In the genomic region with DNA sequence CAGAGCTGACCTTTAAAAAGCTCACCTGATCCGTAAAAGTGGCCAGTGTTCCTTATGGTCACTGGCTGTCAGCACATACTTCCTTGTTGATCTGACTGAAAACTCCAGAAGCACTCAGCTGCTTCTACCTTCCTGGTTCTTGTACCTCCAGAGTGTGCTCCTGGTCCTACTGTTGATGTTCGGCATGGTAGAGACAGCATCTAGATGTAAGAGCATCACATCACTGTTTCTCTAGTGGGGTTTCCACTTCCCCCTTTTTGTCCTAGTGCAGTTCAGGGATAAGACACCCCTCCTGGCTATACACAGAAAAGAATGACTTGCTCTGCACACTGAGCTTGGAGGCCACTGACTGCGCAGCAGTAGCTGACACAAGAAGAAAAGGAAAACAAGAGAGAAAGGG, we compare ENCODE assay signal across 25 mouse cellular contexts. TPM values are rescaled to one million over a fixed set of nuclear protein-coding genes. Genes with fewer than 3 reads are reported as not detected.
DNase-seq lines count a peak whose midpoint lies in the region; ATAC-seq and TF ChIP-seq lines count a peak whose summit lies in the region.
"Had no signal": no experiment of that assay in that cellular context is flagged by ENCODE, and none has a peak within 500 bp of the region (broad histone marks: within the 10 kb centered on the region; RNA-seq: fewer than 3 reads in every experiment).

No protein-coding gene starts in this region.

- H3K36me3 ChIP-seq in kidney, embryonic 14.5 days (ENCODE audit: control insufficient read depth, insufficient read depth, low read length) = peaks cover 31% of the 10 kb centered on the region
- H3K36me3 ChIP-seq in liver, embryonic 12.5 days = peaks cover 33% of the 10 kb centered on the region
- peaks cover 18% of the 10 kb centered on the region for H3K36me3 ChIP-seq in liver, postnatal 0 days (replicated peaks; ENCODE audit: insufficient read depth, low read length)
- H3K36me3 ChIP-seq in heart, embryonic 11.5 days (ENCODE audit: control insufficient read depth, insufficient read depth, low read length) = peaks cover 11% of the 10 kb centered on the region

- H3K4me3 ChIP-seq in kidney, embryonic 14.5 days (ENCODE audit: low read length) = no peak overlapping the region
- no peak overlapping the region for H3K4me3 ChIP-seq in liver, embryonic 12.5 days
- H3K4me3 ChIP-seq in liver, postnatal 0 days (ENCODE audit: low read depth, low read length) = no peak overlapping the region
- no peak overlapping the region for H3K4me3 ChIP-seq in heart, embryonic 11.5 days (ENCODE audit: low read depth, low read length)
- H3K4me3 ChIP-seq: embryonic facial prominence, embryonic 12.5 days; forebrain, embryonic 15.5 days; hindbrain, embryonic 13.5 days had no signal

- no peak overlapping the region for H3K4me2 ChIP-seq in kidney, embryonic 14.5 days (replicated peaks; ENCODE audit: low read depth, low read length)
- H3K4me2 ChIP-seq in liver, embryonic 12.5 days = no peak overlapping the region
- H3K4me2 ChIP-seq in liver, postnatal 0 days (ENCODE audit: low read depth, low read length) = no peak overlapping the region
- no peak overlapping the region for H3K4me2 ChIP-seq in heart, embryonic 11.5 days
- H3K4me2 ChIP-seq: embryonic facial prominence, embryonic 12.5 days; forebrain, embryonic 15.5 days; hindbrain, embryonic 13.5 days had no signal

- no peak for TF ChIP-seq EP300 in liver, postnatal 0 days (IDR thresholded peaks at IDR 0.05; ENCODE audit: low read depth)

- intact Hi-C loops in heart, postnatal 25 days (cut with DNase I) = no loop called here

- H3K27me3 ChIP-seq in kidney, embryonic 14.5 days (ENCODE audit: control insufficient read depth, insufficient read depth, low read length) = no peaks in the 10 kb centered on the region
- no peaks in the 10 kb centered on the region for H3K27me3 ChIP-seq in liver, embryonic 12.5 days (replicated peaks)
- H3K27me3 ChIP-seq in liver, postnatal 0 days (ENCODE audit: insufficient read depth, low read length) = no peaks in the 10 kb centered on the region
- H3K27me3 ChIP-seq in heart, embryonic 11.5 days (ENCODE audit: control insufficient read depth, insufficient read depth, low read length) = no peaks in the 10 kb centered on the region
- H3K27me3 ChIP-seq: embryonic facial prominence, embryonic 12.5 days; forebrain, embryonic 15.5 days; hindbrain, embryonic 13.5 days; Patski had no signal

- 0 out of 2 replicates have a peak, but pooled peaks cover 7% of the 10 kb centered on the region for H3K4me1 ChIP-seq in kidney, embryonic 14.5 days (ENCODE audit: control insufficient read depth, insufficient read depth, low read length)
- H3K4me1 ChIP-seq in liver, embryonic 12.5 days = peaks cover 37% of the 10 kb centered on the region
- H3K4me1 ChIP-seq in liver, postnatal 0 days (ENCODE audit: insufficient read depth) = peaks cover 12% of the 10 kb centered on the region
- H3K4me1 ChIP-seq in heart, embryonic 11.5 days (ENCODE audit: control insufficient read depth, insufficient read depth, low read length) = no peaks in the 10 kb centered on the region
- H3K4me1 ChIP-seq: embryonic facial prominence, embryonic 12.5 days; forebrain, embryonic 15.5 days; hindbrain, embryonic 13.5 days had no signal

- ATAC-seq in kidney, embryonic 14.5 days (ENCODE audit: low FRiP score, low TSS enrichment) = no peak
- no peak for ATAC-seq in liver, embryonic 12.5 days
- no peak for ATAC-seq in liver, postnatal 0 days
- peak; percentile 24 for ATAC-seq in common myeloid progenitor, adult 5-6 weeks (replicated peaks; ENCODE audit: low read depth, poor library complexity, severe bottlenecking)
- ATAC-seq in heart, embryonic 11.5 days (replicated peaks; ENCODE audit: insufficient number of reproducible peaks, low FRiP score, low TSS enrichment) = no peak
- ATAC-seq: activated CD4-positive, CD25-positive, alpha-beta regulatory T cell, adult 4 months; CD4-positive, CD25-positive, alpha-beta regulatory T cell, adult 4 months; forebrain, embryonic 15.5 days; hindbrain, postnatal 0 days; Patski had no signal

- WGBS in kidney, embryonic 14.5 days = 77% methylated on average over 3 of the region's 3 CpGs
- WGBS in liver, embryonic 12.5 days (ENCODE audit: insufficient replicate concordance) = 76% methylated on average over 3 of the region's 3 CpGs
- WGBS in liver, postnatal 0 days (ENCODE audit: insufficient replicate concordance) = 66% methylated on average over 3 of the region's 3 CpGs
- WGBS in heart, embryonic 11.5 days (ENCODE audit: insufficient replicate concordance) = 75% methylated on average over 3 of the region's 3 CpGs

- DNase-seq in kidney, adult 18-20 months = no peak
- DNase-seq in liver, postnatal 0 days = no peak
- DNase-seq in heart, postnatal 25 days (ENCODE audit: low spot score) = no peak
- DNase-seq: adrenal gland, adult 2 months; adrenal gland, postnatal 25 days; B cell, adult 2 months; cerebellum, adult 11 months; cerebellum, adult 8-10 months; cerebellum, postnatal 14 days; gastrocnemius, postnatal 25 days; heart, adult 11 months; heart, postnatal 10 days had no signal

- no peak overlapping the region for H3K9ac ChIP-seq in kidney, embryonic 14.5 days (ENCODE audit: low read depth, low read length)
- no peak overlapping the region for H3K9ac ChIP-seq in liver, embryonic 12.5 days
- H3K9ac ChIP-seq in liver, postnatal 0 days (replicated peaks) = no peak overlapping the region
- H3K9ac ChIP-seq in heart, embryonic 11.5 days (ENCODE audit: low read depth, low read length) = no peak overlapping the region
- H3K9ac ChIP-seq: embryonic facial prominence, embryonic 12.5 days; forebrain, embryonic 15.5 days; hindbrain, embryonic 13.5 days had no signal

- peak overlapping the region; percentile 26; the same call in 1 of the 2 replicates for H3K27ac ChIP-seq in kidney, embryonic 14.5 days (ENCODE audit: low read depth, low read length)
- peak overlapping the region; percentile 43; the same call in 1 of the 2 replicates for H3K27ac ChIP-seq in liver, embryonic 12.5 days
- H3K27ac ChIP-seq in liver, postnatal 0 days (ENCODE audit: low read depth) = no peak overlapping the region
- no peak overlapping the region for H3K27ac ChIP-seq in heart, embryonic 11.5 days (ENCODE audit: low read depth, low read length)
- H3K27ac ChIP-seq: embryonic facial prominence, embryonic 12.5 days; forebrain, embryonic 15.5 days; hindbrain, embryonic 13.5 days; hindbrain, postnatal 0 days had no signal

- TF ChIP-seq CTCF in liver, postnatal 0 days (IDR thresholded peaks at IDR 0.05; ENCODE audit: low read depth) = no peak

- H3K9me3 ChIP-seq in kidney, embryonic 14.5 days (ENCODE audit: control insufficient read depth, low read length) = no peaks in the 10 kb centered on the region
- H3K9me3 ChIP-seq in liver, embryonic 12.5 days (replicated peaks) = no peaks in the 10 kb centered on the region
- no peaks in the 10 kb centered on the region for H3K9me3 ChIP-seq in liver, postnatal 0 days (ENCODE audit: low read length)
- no peaks in the 10 kb centered on the region for H3K9me3 ChIP-seq in heart, embryonic 11.5 days (replicated peaks; ENCODE audit: control insufficient read depth, low read length)
- H3K9me3 ChIP-seq: embryonic facial prominence, embryonic 12.5 days; forebrain, embryonic 15.5 days; G1E; hindbrain, embryonic 13.5 days had no signal

RNA-seq across cellular contexts. Expression of a gene that starts 2.3 kb away (rescaled TPM):
- 4.6 and 8.0 TPM in 2 replicates for polyA plus RNA-seq in kidney, embryonic 14.5 days (2014; fragmentation: Nextera tagmentation; extraction: Ambion mirVana)
- polyA plus RNA-seq in liver, embryonic 12.5 days (2016; fragmentation: Nextera tagmentation; extraction: Ambion mirVana) = 2.1 and 3.2 TPM in 2 replicates
- polyA plus RNA-seq in liver, postnatal 0 days (2015; fragmentation: Nextera tagmentation; extraction: Ambion mirVana) = 0.18 and 0.43 TPM in 2 replicates
- total RNA-seq in common myeloid progenitor, adult 5-6 weeks (2017) = 0.32 TPM in 1 of 2 replicates, not detected in the other
- polyA plus RNA-seq in heart, embryonic 11.5 days (2014; fragmentation: Nextera tagmentation; extraction: Ambion mirVana) = 2.9 and 3.9 TPM in 2 replicates
- not detected for total RNA-seq in heart, postnatal 25 days (2021)
- total RNA-seq: adrenal gland, adult 2 months; adrenal gland, postnatal 25 days; gastrocnemius, postnatal 25 days; heart, postnatal 10 days had no signal
- polyA plus RNA-seq: adrenal gland, adult 2 months; cortical plate, adult 2 months; G1E had no signal

RNA-seq across cellular contexts. Expression of a gene that starts 30.9 kb away (rescaled TPM):
- 15.8 and 33.2 TPM in 2 replicates for polyA plus RNA-seq in kidney, embryonic 14.5 days (2014; fragmentation: Nextera tagmentation; extraction: Ambion mirVana)
- 14.0 and 16.5 TPM in 2 replicates for polyA plus RNA-seq in liver, embryonic 12.5 days (2016; fragmentation: Nextera tagmentation; extraction: Ambion mirVana)
- 2.5 and 2.9 TPM in 2 replicates for polyA plus RNA-seq in liver, postnatal 0 days (2015; fragmentation: Nextera tagmentation; extraction: Ambion mirVana)
- 23.5 and 33.1 TPM in 2 replicates for total RNA-seq in common myeloid progenitor, adult 5-6 weeks (2017)
- 16.9 and 18.4 TPM in 2 replicates for polyA plus RNA-seq in heart, embryonic 11.5 days (2014; fragmentation: Nextera tagmentation; extraction: Ambion mirVana)
- 1 to 10 TPM; 9.0 to 9.1 TPM for total RNA-seq in heart, postnatal 25 days (2021)

RNA-seq across cellular contexts. Expression of a gene that starts 43.2 kb away (rescaled TPM):
- polyA plus RNA-seq in kidney, embryonic 14.5 days (2014; fragmentation: Nextera tagmentation; extraction: Ambion mirVana) = 95.9 and 116 TPM in 2 replicates
- polyA plus RNA-seq in liver, embryonic 12.5 days (2016; fragmentation: Nextera tagmentation; extraction: Ambion mirVana) = 99.4 and 104 TPM in 2 replicates
- polyA plus RNA-seq in liver, postnatal 0 days (2015; fragmentation: Nextera tagmentation; extraction: Ambion mirVana) = 55.3 and 61.2 TPM in 2 replicates
- total RNA-seq in common myeloid progenitor, adult 5-6 weeks (2017) = 154 and 169 TPM in 2 replicates
- 108 TPM in 2 replicates for polyA plus RNA-seq in heart, embryonic 11.5 days (2014; fragmentation: Nextera tagmentation; extraction: Ambion mirVana)
- 100 to 1,000 TPM; 144 to 148 TPM for total RNA-seq in heart, postnatal 25 days (2021)

RNA-seq across cellular contexts. Expression of a gene that starts 58.0 kb away (rescaled TPM):
- polyA plus RNA-seq in kidney, embryonic 14.5 days (2014; fragmentation: Nextera tagmentation; extraction: Ambion mirVana) = 1.7 and 2.1 TPM in 2 replicates
- polyA plus RNA-seq in liver, embryonic 12.5 days (2016; fragmentation: Nextera tagmentation; extraction: Ambion mirVana) = 0.38 and 0.55 TPM in 2 replicates
- 0.29 and 0.31 TPM in 2 replicates for polyA plus RNA-seq in liver, postnatal 0 days (2015; fragmentation: Nextera tagmentation; extraction: Ambion mirVana)
- 4.5 and 5.7 TPM in 2 replicates for total RNA-seq in common myeloid progenitor, adult 5-6 weeks (2017)
- 1.1 and 1.4 TPM in 2 replicates for polyA plus RNA-seq in heart, embryonic 11.5 days (2014; fragmentation: Nextera tagmentation; extraction: Ambion mirVana)
- 1 to 10 TPM; 1.1 to 1.6 TPM for total RNA-seq in heart, postnatal 25 days (2021)
- polyA plus RNA-seq: G1E had no signal

Comparison
In these comparisons a context has a peak if more than half of its experiments do, and no peak if none do; other contexts are left out.
1. H3K27ac ChIP-seq: peak in kidney, embryonic 14.5 days (single experiment) and liver, embryonic 12.5 days (single experiment); none in liver, postnatal 0 days (single experiment) and heart, embryonic 11.5 days (single experiment).